Mouse (Mus musculus) G1E (cell line): Measurements from ENCODE around the gene Xpnpep1.

ENCODE experiments used
- CTCF ChIP-seq: IDR thresholded peaks from 2 replicates; pipeline ENCODE4 v1.5.1; 2012; ENCODE audit warnings: low read depth, low read length, inconsistent platforms, mixed read lengths
- TAL1 ChIP-seq: conservative IDR thresholded peaks from 2 replicates; pipeline ENCODE4 v1.6.1; 2012; ENCODE audit warnings: low read depth, low read length, inconsistent platforms, mixed read lengths

DNA sequence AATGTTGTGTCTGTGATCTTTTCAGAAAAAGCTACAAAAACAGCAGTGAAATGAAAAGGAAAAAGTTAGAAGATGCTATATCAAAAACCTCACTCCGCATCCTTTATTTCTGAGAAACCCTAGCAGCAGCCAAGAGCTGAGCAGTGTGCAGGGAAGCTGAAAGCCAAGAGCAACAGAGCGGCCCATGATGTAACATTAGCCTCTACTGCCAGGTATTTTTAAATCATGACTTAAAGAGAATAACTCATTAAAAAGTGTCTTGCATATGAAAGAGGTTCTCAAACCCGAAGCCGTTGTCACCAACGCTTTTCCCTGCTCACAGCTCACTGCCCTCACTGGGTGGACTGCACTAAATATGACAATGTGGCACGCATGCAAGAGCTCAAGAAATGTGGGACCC, 9.7 kb downstream of the Xpnpep1 start:
- TF ChIP-seq CTCF (no peak), TAL1 (no peak)
